Mouse (Mus musculus) retina, adult 2 months (tissue): ENCODE data around the gene 1700012A03Rik.

Experiments
- DNase-seq: peaks from one replicate; pipeline ENCODE4 v3.0.0-alpha.2; 2012; ENCODE audit warnings: low read depth, low spot score

The 1700012A03Rik gene

GRCm38 (mm10) chr6:32049951-32050345 is at the start of gene 1700012A03Rik:
Gene 1700012A03Rik, plus strand, starts transcription at chr6:32050246.
- DNase-seq, result no peak

DNA sequence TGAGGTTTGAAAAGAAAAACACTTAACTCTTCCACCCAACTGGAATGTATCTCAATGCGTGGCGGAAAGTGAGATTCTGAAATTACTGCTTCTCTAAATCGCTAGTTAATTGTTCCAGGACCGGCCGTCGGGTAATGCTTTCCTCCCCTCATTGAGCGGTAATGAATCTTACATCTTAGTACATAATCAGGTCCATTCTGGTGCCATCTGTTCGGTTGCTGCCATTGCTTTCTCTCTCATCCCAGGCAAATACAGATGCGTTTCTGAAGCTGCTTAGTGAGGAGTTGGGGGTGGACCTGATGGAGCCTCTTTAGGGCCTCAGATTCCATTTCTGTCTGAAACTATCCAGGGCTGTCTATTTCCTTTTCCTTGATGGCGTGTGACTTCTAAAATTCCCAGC is 45.8 kb upstream of the 1700012A03Rik start:
- no peak for DNase-seq

GRCm38 (mm10) chr6:32005914-32006313 is 44.1 kb upstream of the 1700012A03Rik start:
- DNase-seq, result no peak

- no peak for DNase-seq
Measured at GRCm38 (mm10) chr6:32006382-32006781, 43.7 kb upstream of the 1700012A03Rik start.

DNA sequence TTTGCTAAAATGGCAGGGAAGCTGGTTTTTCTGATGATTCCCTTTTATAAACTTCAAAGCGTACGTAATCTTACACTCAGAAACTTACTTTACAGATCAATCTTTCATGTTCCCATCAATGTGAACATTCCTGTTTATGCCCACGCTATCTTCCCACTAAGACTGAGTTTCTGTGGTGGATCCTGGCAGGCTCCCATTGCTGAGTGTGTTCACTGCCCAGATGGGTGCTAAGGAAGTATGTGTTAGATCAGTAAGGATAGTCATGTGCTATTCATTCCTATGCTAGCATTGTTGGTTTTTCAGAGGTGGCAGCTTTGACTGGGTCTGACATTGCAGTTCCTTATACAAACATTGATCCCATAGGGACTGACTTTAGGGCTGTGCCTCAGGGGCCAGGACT is 42.7 kb upstream of the 1700012A03Rik start:
- no peak for DNase-seq

DNA sequence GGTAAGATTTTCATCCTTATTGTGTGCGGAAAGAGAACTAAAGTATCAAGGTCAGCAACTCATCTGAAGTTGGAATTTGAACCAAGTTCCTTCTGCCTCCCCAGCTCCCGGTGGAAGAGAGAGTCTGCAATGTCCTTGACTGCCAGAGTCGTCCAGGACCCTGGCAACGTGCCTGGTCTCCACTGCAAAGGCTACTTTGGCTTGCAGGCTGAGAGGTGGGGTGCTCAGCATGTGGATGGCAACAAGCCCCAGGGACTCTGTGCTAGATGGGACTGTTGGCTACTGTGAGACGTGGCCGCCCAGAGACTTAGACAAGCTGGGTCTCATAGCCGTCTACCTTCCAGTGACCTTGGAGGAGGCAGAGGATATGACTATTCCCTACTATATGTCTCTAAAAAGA is 33.2 kb upstream of the 1700012A03Rik start:
- no peak for DNase-seq

- DNase-seq, result no peak
Measured at GRCm38 (mm10) chr6:32017406-32018104, 32.5 kb upstream of the 1700012A03Rik start.

DNA sequence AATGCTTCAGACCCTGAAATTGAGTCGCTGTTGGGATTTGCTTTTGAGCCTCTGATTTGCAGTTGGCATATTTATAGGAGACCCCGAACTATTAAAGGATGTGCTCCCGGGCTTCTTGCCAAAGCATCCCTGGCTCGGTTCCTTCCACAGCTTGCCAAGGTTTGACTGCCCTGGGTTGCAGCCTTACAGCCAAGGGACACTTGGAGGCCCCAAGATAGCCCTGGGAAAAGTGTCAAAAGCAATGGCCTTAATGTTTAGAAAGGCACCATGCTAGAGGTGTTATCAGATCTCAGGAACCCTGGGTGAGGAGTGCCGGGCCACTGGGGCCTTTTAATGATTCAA is 32.0 kb upstream of the 1700012A03Rik start:
- DNase-seq, result no peak

GRCm38 (mm10) chr6:32021853-32022536 is 28.1 kb upstream of the 1700012A03Rik start:
- DNase-seq, result no peak

GRCm38 (mm10) chr6:32022537-32022869 is 27.5 kb upstream of the 1700012A03Rik start:
- DNase-seq, result no peak

GRCm38 (mm10) chr6:32028228-32029009 is 21.6 kb upstream of the 1700012A03Rik start:
- DNase-seq, result no peak

- no peak for DNase-seq
Measured at GRCm38 (mm10) chr6:32034226-32034625, 15.8 kb upstream of the 1700012A03Rik start.

- no peak for DNase-seq
Measured at GRCm38 (mm10) chr6:32045344-32045743, 4.7 kb upstream of the 1700012A03Rik start.

- DNase-seq, result no peak
Measured at GRCm38 (mm10) chr6:32049256-32049950, 643 bp upstream of the 1700012A03Rik start.

DNA sequence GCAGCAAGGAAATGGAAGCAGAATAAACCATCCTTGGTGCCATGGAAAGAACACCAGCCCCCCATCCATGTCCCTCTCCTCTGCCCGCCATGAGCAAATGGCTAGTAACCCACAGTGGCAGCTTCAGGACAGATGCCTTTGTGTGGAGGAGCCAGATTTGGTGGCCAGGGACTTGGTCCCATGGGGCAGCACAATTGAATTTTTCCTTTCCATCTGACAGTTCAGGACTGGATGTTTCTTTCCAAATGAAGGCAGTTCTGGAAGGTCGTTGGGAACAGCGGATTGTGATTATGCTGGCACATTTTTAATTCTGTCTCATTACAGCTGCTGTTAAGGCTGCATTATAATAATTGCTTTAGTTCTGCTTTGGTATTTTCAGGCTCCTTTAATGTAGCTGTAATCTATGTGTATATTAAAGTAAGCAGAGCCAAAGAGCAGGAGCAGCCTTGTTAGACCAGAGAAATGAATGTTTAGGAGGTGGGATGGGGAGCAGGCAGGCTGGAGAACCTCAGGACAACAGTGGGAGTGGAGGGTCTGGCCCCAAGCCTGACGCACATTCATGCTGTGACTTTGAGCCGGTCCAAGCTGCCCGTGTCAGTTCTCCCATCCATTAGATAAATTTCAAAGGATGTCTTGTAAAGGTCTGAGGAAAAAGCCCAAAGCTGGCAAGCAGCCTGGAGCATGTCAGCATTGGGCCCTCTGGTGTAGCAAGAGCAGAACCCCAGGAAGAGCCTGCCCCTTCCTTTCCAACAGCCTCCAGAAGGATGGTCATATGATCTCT is 2.3 kb downstream of the 1700012A03Rik start:
- DNase-seq, result no peak

DNA sequence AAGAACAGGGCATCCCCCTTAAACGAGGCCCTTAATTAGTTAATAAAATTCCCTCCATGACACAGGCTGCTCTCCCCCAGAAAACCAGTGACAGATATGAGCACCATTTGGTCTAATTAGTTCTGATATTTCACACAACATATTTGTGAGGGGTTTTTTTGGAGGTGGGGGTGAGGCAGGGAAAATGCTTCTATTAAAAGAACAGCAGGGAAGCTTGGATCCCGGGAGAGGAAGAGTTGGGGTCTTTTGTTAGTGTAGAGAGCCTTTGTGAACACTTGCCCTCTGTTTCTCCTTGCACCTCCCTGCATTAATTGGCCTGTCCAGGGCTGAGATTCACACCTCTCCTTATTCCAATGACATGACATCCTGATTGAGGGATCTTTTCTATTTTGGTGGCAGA is 6.5 kb downstream of the 1700012A03Rik start:
- no peak for DNase-seq

DNA sequence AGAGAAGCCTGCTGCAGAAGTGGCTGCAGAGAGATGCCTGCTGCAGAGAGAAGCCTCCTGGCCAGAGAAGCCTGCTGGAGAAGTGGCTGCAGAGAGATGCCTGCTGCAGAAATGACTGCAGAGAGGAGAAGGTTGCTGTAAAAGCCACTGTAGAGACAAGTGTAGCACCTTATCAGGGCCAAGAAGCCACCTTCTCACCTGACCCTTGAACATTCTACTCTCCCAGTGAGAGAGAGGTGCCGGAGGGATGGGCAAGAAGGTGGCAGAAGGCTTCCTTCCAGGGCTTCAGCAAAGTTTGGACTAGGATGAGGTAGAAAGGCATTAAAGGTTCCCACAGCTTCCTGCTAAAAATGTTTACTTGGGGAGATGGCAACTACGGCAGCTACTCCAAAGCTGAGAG is 8.5 kb downstream of the 1700012A03Rik start:
- DNase-seq, result no peak

GRCm38 (mm10) chr6:32060641-32061040 is 10.6 kb downstream of the 1700012A03Rik start:
- DNase-seq, result no peak

GRCm38 (mm10) chr6:32061266-32061665 is 11.2 kb downstream of the 1700012A03Rik start:
- DNase-seq, result no peak

DNA sequence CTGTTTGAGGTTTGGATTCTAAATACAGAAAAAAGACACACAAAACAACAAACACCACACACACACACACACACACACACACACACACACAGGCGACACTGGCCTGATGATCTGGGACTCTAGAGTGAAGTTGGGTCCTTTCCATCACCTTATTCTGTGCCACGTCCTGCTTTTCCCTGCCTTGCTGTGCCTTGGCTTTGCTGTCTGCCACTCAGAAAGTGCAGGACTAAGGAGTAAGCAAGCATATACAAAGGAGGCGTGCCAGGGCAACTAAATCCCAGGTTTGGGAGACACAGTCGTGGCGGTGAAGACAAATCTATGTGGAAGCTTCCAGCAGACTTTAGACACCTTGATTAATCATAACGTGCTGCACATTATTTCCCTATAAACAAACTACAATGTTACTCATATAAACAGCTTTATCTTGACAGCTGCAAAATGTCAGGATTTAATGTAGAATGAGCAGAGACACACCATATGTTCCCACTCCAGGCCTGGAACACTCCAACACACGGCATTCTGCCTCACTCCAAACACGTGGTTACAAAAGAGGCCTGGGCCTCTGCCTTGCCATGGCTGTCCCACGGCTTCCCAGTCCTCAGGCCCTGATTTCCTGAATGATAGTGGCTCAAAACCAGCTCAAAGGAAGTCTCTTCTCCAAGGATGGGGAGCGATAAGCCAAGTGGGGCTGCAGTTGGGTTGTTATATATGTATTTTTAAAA is 15.9 kb downstream of the 1700012A03Rik start:
- DNase-seq, result no peak

GRCm38 (mm10) chr6:32072161-32072560 is 22.1 kb downstream of the 1700012A03Rik start:
- no peak for DNase-seq
